Mouse (Mus musculus): ENCODE results near the gene Cdc42se1.

Gene Cdc42se1

GRCm38 (mm10) chr3:95228148-95228893, at the start of gene Cdc42se1:
Cdc42se1 (plus strand) TSS chr3:95228732.
- peaks cover 10% of the 10 kb centered on the region for H3K36me3 ChIP-seq (ENCODE audit: control insufficient read depth, insufficient read depth, low read length, poor library complexity, severe bottlenecking)
- peak; percentile 85 for DNase-seq (ENCODE audit: low read depth, low spot score)

GRCm38 (mm10) chr3:95178948-95179347, 49.6 kb upstream of the Cdc42se1 start:
- no peak for DNase-seq (ENCODE audit: low read depth, low spot score)
- H3K27me3 ChIP-seq (ENCODE audit: control insufficient read depth, insufficient read depth, low read length, poor library complexity, severe bottlenecking) = no peaks in the 10 kb centered on the region

More at GRCm38 (mm10) chr3:95228148-95228893, at the start of gene Cdc42se1:
- no peaks in the 10 kb centered on the region for H3K27me3 ChIP-seq (ENCODE audit: control insufficient read depth, insufficient read depth, low read length, poor library complexity, severe bottlenecking)

GRCm38 (mm10) chr3:95179890-95180289, 48.6 kb upstream of the Cdc42se1 start:
- H3K36me3 ChIP-seq (ENCODE audit: control insufficient read depth, insufficient read depth, low read length, poor library complexity, severe bottlenecking) = no peaks in the 10 kb centered on the region; the same call in 1 of the 2 replicates
- no peaks in the 10 kb centered on the region for H3K27me3 ChIP-seq (ENCODE audit: control insufficient read depth, insufficient read depth, low read length, poor library complexity, severe bottlenecking)
- DNase-seq (ENCODE audit: low read depth, low spot score) = no peak

More at GRCm38 (mm10) chr3:95178948-95179347, 49.6 kb upstream of the Cdc42se1 start:
- H3K36me3 ChIP-seq (ENCODE audit: control insufficient read depth, insufficient read depth, low read length, poor library complexity, severe bottlenecking) = no peaks in the 10 kb centered on the region; the same call in 1 of the 2 replicates

GRCm38 (mm10) chr3:95181841-95182240, 46.7 kb upstream of the Cdc42se1 start:
- H3K27me3 ChIP-seq (ENCODE audit: control insufficient read depth, insufficient read depth, low read length, poor library complexity, severe bottlenecking) = no peaks in the 10 kb centered on the region
- no peak for DNase-seq (ENCODE audit: low read depth, low spot score)
- H3K36me3 ChIP-seq (ENCODE audit: control insufficient read depth, insufficient read depth, low read length, poor library complexity, severe bottlenecking) = peaks cover 3% of the 10 kb centered on the region; the same call in 1 of the 2 replicates

- no peak for DNase-seq (ENCODE audit: low read depth, low spot score)
Measured at GRCm38 (mm10) chr3:95184796-95185577, 43.5 kb upstream of the Cdc42se1 start.

GRCm38 (mm10) chr3:95186100-95186499, 42.4 kb upstream of the Cdc42se1 start:
- DNase-seq (ENCODE audit: low read depth, low spot score) = no peak
- Histone ChIP-seq H3K36me3 (ENCODE audit: control insufficient read depth, insufficient read depth, low read length, poor library complexity, severe bottlenecking) (peaks cover 15% of the 10 kb centered on the region), H3K27me3 (ENCODE audit: control insufficient read depth, insufficient read depth, low read length, poor library complexity, severe bottlenecking) (no peaks in the 10 kb centered on the region)

More at GRCm38 (mm10) chr3:95184796-95185577, 43.5 kb upstream of the Cdc42se1 start:
- Histone ChIP-seq H3K36me3 (ENCODE audit: control insufficient read depth, insufficient read depth, low read length, poor library complexity, severe bottlenecking) (peaks cover 12% of the 10 kb centered on the region), H3K27me3 (ENCODE audit: control insufficient read depth, insufficient read depth, low read length, poor library complexity, severe bottlenecking) (no peaks in the 10 kb centered on the region)

GRCm38 (mm10) chr3:95186888-95187287, 41.6 kb upstream of the Cdc42se1 start:
- DNase-seq (ENCODE audit: low read depth, low spot score) = no peak
- peaks cover 15% of the 10 kb centered on the region for H3K36me3 ChIP-seq (ENCODE audit: control insufficient read depth, insufficient read depth, low read length, poor library complexity, severe bottlenecking)
- no peaks in the 10 kb centered on the region for H3K27me3 ChIP-seq (ENCODE audit: control insufficient read depth, insufficient read depth, low read length, poor library complexity, severe bottlenecking)

GRCm38 (mm10) chr3:95194721-95195135, 33.8 kb upstream of the Cdc42se1 start:
- no peaks in the 10 kb centered on the region for H3K27me3 ChIP-seq (ENCODE audit: control insufficient read depth, insufficient read depth, low read length, poor library complexity, severe bottlenecking)
- peaks cover 25% of the 10 kb centered on the region for H3K36me3 ChIP-seq (ENCODE audit: control insufficient read depth, insufficient read depth, low read length, poor library complexity, severe bottlenecking)
- no peak for DNase-seq (ENCODE audit: low read depth, low spot score)

GRCm38 (mm10) chr3:95195772-95196171, 32.8 kb upstream of the Cdc42se1 start:
- no peaks in the 10 kb centered on the region for H3K27me3 ChIP-seq (ENCODE audit: control insufficient read depth, insufficient read depth, low read length, poor library complexity, severe bottlenecking)
- peaks cover 21% of the 10 kb centered on the region for H3K36me3 ChIP-seq (ENCODE audit: control insufficient read depth, insufficient read depth, low read length, poor library complexity, severe bottlenecking)
- no peak for DNase-seq (ENCODE audit: low read depth, low spot score)

- no peak for DNase-seq (ENCODE audit: low read depth, low spot score)
- no peaks in the 10 kb centered on the region for H3K27me3 ChIP-seq (ENCODE audit: control insufficient read depth, insufficient read depth, low read length, poor library complexity, severe bottlenecking)
Measured at GRCm38 (mm10) chr3:95199101-95199500, 29.4 kb upstream of the Cdc42se1 start.

GRCm38 (mm10) chr3:95200132-95200531, 28.4 kb upstream of the Cdc42se1 start:
- no peaks in the 10 kb centered on the region for H3K27me3 ChIP-seq (ENCODE audit: control insufficient read depth, insufficient read depth, low read length, poor library complexity, severe bottlenecking)
- no peak for DNase-seq (ENCODE audit: low read depth, low spot score)
- H3K36me3 ChIP-seq (ENCODE audit: control insufficient read depth, insufficient read depth, low read length, poor library complexity, severe bottlenecking) = peaks cover 24% of the 10 kb centered on the region

More at GRCm38 (mm10) chr3:95199101-95199500, 29.4 kb upstream of the Cdc42se1 start:
- peaks cover 26% of the 10 kb centered on the region for H3K36me3 ChIP-seq (ENCODE audit: control insufficient read depth, insufficient read depth, low read length, poor library complexity, severe bottlenecking)

- DNase-seq (ENCODE audit: low read depth, low spot score) = no peak
- Histone ChIP-seq H3K27me3 (ENCODE audit: control insufficient read depth, insufficient read depth, low read length, poor library complexity, severe bottlenecking) (no peaks in the 10 kb centered on the region), H3K36me3 (ENCODE audit: control insufficient read depth, insufficient read depth, low read length, poor library complexity, severe bottlenecking) (peaks cover 24% of the 10 kb centered on the region)
Measured at GRCm38 (mm10) chr3:95200562-95200961, 28.0 kb upstream of the Cdc42se1 start.

GRCm38 (mm10) chr3:95203880-95204279, 24.7 kb upstream of the Cdc42se1 start:
- DNase-seq (ENCODE audit: low read depth, low spot score) = no peak
- peaks cover 22% of the 10 kb centered on the region for H3K36me3 ChIP-seq (ENCODE audit: control insufficient read depth, insufficient read depth, low read length, poor library complexity, severe bottlenecking)
- no peaks in the 10 kb centered on the region for H3K27me3 ChIP-seq (ENCODE audit: control insufficient read depth, insufficient read depth, low read length, poor library complexity, severe bottlenecking)

GRCm38 (mm10) chr3:95208286-95208685, 20.2 kb upstream of the Cdc42se1 start:
- DNase-seq (ENCODE audit: low read depth, low spot score) = no peak
- H3K27me3 ChIP-seq (ENCODE audit: control insufficient read depth, insufficient read depth, low read length, poor library complexity, severe bottlenecking) = no peaks in the 10 kb centered on the region
- peaks cover 15% of the 10 kb centered on the region for H3K36me3 ChIP-seq (ENCODE audit: control insufficient read depth, insufficient read depth, low read length, poor library complexity, severe bottlenecking)

- Histone ChIP-seq H3K27me3 (ENCODE audit: control insufficient read depth, insufficient read depth, low read length, poor library complexity, severe bottlenecking) (no peaks in the 10 kb centered on the region), H3K36me3 (ENCODE audit: control insufficient read depth, insufficient read depth, low read length, poor library complexity, severe bottlenecking) (peaks cover 17% of the 10 kb centered on the region)
- no peak for DNase-seq (ENCODE audit: low read depth, low spot score)
Measured at GRCm38 (mm10) chr3:95210585-95210984, 17.9 kb upstream of the Cdc42se1 start.
